Mouse (Mus musculus): ENCODE measurements around the gene Crkl.

DNA sequence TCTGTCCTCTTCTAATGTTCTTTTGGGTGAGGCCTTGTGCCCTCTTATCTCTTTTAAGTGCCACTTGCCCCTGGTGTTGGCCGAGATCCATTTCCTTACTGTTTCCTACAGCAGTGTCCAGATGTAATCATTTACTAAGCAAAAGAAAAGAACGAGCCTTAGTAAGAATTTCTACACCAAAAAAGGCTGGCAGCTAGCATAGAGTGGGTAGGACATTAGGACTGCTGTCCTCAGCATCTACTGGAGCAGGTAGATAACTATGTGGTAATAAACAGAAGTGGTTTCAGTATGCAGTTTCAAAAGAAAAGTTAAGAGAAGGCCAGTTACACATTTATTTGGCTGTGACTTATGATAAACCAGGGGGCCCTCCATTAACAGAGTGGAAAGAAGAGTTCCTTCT is 58.9 kb downstream of the Crkl start:
- TF ChIP-seq TAL1 (IDR thresholded peaks at IDR 0.05; ENCODE audit: low read length) = no peak
- TF ChIP-seq GATA1 (IDR thresholded peaks at IDR 0.05; ENCODE audit: low read length) = no peak
